Mouse (Mus musculus) CD4-positive, CD25-positive, alpha-beta regulatory T cell, adult 2 months (primary cell): Measurements from ENCODE around the gene Scn4a.
"Not testable (repeated sequence)": the region's sequence is repeated elsewhere in the genome, so short reads cannot be mapped to it uniquely, and the experiment has no call there.

Source experiments
- DNase-seq: peaks from one replicate; pipeline ENCODE4 v3.0.0-alpha.2; 2012; ENCODE audit warnings: low read depth, low spot score

Scn4a gene

DNA sequence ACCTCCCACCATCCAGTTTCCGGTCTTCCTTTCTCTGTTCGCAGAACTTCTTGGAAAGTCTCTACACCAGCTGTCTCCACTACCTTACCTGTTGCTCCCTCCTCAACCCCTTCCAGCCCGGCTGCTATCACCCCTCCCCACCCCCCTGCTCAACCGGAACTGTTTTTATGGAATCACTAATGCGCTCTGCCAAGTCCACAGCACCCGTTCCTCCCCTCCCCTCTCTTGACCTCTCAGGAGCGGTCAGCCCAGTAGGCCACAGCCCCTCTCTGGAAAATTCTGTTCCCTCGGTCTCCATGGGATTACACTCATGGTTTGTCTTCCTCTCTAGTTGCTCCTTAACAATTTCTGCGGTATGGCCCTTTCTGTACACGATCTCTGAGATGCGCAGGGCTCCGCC, at the start of gene Scn4a:
Scn4a (minus strand) TSS at position 101 of the 400 bp plus-strand sequence.
- DNase-seq, result no peak

DNA sequence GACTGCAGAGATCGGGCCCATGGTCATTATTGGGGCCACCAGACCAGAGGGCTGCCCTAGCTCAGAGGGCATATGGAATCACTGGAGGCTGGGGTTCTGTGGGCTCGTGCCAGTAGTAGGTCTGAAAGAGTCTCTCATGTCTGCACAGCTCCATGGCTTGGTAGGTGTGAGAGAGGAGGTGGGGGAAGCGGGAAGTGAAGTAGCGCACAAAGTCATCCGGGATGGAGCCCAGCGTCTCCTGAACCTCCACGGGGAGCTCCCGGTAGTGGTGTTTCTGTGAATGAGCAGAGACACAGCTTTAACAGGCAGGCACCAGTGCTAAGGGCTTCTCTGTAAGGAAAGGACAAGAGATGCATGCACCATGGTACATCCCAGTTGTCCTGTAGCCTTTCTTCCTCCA, 45.4 kb upstream of the Scn4a start:
- no peak for DNase-seq

DNA sequence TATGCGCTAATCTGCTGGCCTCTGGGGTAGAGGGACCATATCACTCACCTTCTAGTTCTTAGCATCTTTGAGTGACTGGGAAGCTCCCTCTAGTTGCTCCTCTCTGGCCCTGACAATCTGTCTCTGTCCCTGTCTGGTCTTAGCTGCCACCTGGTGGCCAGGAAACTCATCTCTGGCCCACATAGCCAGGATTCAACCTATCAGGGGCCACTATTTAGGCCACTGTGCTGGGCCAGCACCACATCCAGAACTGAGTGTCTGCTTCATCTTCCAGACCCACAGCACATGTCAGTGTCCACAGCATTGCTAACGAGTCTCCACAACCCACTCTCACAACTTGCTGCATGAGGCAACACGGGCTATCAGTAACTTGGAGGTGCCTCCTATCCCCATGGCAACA, 44.6 kb upstream of the Scn4a start:
- peak; percentile 42 for DNase-seq

DNA sequence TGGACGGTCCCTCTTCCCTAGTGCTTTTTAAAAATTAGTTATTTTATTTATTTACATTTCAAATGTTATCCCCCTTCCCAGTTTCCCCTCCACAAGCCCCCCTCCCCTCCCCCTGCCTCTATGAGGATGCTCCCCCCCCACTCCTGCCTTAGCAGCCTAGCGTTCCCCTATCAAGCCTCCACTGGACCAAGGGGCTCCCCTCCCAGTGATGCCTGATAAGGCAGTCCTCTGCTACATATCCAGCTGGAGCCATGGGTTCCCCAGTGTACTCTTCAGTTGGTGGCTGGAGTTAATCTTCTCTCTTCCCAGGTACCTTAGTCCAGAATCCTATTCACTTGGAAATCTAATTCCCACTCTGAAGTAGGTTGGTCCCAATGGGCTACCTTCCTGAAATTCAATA, 41.0 kb upstream of the Scn4a start:
- DNase-seq, result not testable (repeated sequence)

DNA sequence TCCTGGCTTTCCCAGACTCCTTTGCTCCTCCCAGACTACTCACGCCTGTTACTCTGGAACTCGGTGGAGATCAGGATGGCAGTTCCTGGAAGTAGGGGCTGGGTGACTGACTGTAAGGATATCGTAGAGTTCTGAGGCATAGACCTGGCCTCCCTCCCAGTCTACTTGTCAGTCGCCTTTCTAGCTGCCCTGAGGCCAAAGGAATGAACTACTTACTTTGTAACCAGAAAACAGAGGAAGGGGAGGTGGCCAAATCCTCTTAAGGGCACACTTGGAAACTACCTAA, 40.2 kb upstream of the Scn4a start:
- no peak for DNase-seq

DNA sequence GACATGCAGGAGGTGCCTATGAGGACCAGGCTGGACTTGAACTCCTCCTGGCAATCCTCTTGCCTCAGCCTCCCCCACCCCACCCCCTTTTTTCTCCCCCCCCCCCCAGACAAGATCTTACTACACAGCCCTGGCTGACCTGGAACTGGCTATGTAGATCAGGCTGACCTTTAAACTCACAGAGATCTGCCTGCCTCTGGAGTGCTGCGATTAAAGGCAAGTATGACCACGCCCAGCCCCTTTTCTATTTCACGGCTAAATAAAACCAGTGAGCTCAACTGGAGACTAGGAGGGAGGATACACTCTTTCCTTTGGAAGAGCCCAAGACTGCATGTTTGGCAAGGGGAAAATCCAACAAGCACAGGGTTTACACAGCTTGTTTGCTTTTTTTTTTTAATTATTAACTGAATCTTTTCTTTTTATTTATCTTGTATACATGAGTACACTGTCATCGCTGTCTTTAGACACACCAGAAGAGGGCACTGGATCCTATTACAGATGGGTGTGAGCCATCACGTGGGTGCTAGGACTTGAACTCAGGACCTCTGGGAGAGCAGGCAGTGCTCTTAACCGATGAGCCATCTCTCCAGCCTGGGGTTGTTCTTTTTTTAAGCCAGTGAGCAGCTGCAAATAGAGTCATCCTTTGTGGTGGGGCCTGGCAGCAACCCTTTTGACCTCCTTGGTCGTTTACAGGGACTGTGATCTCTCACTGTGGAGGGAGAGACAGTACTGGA, 39.7 kb upstream of the Scn4a start:
- no peak for DNase-seq

DNA sequence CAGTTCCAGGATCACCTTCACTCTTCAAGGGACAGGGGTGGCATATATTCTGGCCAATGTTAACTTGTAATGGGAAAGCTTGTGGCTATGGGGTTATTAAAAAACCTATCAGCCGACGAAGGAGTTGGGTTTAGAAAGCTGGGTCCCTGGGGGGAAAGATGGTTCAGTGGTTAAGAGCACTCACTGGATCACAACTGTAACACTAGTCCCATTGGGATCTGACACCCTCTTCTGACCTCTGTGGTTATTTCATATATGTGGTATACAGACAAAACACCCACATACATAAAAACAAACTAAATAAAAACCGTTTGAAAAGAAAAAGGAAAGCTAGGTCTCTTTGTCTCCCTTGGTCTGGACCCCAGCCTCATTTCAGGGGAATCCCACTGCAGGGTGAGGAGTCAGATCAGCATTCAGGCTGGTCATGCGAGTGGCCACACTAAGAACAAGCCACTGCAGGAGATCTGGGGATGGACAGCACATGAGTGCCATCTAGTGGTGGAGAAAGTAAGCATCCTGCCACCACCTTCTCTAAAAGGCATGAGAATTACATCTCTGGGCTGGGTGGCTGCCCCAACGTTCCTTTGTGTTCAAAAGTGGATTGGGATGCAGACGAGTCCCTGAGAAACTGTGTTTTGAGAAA, 38.6 kb upstream of the Scn4a start:
- DNase-seq, result peak; percentile 89

DNA sequence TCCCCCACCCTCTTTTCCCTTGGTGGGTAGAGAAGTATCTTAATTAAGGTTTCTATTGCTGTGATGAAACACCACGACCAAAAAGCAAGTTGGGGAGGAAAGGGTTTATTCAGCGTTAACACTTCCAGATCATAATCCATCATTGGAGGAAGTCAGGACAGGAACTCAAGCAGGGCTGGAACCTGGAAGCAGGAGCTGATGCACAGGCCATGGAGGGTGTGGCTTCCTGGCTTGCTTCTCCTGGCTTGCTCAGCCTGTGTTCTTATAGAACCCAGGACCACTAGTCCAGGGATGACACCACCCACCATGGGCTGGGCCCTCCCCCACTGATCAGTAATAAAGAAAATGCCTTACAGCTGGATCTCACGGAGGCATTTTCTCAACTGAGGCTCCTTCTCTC, 37.7 kb upstream of the Scn4a start:
- no peak for DNase-seq

DNA sequence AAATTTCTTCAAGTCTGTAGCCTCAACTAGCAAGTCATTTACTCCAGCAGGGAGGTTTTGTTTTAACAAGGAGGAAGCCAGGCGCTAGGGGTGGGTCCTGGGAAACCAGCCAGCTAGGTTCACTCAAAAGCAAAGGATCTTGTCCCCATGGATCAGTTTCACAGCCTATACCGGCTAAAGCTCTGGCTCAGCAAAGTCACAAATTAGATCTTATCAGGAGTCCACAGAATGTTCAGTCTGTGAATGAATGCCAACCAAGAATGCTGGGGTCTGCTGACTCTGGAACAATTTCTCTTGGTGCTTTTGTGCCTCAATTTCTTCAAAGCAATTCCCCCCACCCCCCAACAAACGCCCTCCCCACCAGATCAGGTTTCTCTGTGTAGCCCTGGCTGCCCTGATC, 36.5 kb upstream of the Scn4a start:
- DNase-seq, result no peak

DNA sequence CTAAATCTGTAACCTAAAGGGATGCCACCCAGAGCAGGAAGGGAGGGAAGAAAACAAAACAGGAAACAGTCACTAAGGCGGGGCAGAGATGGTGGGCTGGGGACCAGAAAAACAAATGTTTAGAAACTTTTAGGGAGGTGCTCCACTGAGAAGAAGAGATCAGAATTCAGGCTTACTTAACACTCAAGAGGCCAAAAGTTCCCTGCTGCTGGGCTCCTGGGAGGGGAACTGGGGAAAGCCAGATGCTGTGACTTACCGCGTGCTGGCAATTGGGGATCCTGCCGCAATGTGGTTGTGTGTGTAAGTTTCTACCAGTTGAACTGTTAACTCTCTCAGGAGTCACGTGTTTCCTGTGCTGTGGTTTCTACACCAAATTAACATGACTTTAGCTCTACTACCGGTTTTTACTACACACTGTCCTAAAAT, 34.7 kb upstream of the Scn4a start, which contains the start of gene Icam2:
Icam2 (minus strand) TSS at position 285 of the 426 bp plus-strand sequence.
- DNase-seq, result peak; percentile 86

DNA sequence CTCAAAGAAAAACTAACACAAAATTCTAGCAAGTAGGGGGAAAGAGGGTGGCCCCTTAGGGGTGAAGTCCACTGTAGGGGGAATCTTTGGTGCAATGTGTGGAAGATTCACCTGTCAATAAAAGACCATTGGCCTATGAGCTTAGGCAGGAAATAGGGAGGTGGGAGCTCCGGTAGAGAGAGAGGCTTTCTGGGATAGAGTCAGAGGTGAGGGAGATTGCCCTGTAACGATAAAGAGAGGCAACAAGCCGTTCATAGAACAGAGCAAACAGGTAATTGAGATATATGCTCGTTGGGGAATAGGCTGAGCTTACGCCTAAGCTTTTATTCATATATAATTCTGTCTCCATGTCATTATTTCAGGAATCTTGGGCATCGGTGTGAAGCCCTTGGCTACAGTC, 33.9 kb upstream of the Scn4a start:
- DNase-seq, result peak; percentile 73

DNA sequence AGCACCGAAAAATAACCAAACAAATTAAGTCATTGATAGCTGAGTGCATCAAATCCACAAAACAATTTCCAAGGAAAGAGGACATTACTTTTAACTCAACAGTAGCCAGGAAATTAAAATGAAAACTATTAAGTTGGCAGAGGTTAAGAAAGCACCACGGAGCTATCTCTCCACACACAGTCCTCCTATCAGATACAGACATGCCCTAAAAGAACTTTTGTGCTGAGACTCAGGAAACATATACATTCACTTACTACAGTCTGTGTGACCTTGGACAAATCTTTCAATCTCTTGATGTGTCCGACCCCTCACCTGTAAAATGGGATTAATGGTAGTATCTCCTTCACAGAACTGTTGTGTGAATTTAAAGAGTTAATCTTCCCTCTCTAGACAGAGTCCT, 33.3 kb upstream of the Scn4a start:
- no peak for DNase-seq

DNA sequence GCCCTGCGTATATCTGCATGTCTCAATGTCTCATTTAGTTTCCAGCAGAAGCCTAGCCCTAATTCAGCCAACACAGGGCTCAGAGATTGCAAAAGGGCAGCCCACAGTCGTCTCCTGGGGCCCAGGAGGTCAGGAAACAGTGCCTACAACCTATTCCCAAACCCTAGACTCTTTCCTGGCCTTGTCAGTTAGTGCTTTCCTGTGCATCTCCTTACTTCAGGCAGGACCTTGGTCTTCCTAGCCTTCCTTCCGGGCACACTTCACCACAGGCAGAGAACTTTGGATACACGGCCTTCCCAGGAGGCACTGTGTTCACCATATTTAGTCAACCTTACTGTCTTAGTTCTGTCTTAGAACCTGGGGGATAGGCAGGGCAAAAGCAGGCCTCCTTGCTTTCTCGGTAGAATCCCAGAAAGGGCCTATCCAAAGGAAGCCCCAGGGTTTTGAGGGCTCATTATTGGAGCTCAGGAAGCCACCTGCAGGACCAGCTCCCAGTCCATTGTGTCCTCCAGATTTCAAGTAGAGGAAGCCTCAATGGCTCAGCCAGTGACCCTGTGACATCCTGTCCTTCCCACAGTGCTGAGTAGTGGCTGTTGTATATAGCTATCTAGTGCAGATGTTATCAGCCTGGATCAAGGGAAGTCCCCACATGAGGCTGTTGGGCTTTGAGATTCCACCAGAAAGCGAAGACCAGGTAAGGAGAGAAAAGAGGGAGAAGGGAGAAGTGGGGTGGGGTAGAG, 30.1 kb upstream of the Scn4a start:
- no peak for DNase-seq

DNA sequence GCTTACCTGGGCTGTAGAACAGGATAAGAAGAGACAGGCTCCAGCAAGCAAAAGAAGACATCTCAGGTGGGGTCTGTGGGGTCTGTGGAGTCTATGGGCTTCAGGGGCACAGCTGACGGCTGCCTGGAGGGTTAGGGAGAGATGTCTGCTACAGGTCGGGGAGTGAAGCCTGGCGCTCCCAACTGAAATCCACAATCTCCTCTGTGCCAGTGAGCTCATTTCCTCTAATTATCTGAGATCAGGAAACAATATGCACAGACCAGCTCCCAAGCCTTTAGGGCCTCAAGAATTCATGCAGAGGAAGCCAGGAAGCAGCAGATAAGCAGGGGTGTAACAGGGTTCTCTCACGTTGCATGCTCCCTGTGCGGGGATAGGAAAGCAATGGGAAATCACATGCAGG, 29.3 kb upstream of the Scn4a start:
- DNase-seq, result no peak

DNA sequence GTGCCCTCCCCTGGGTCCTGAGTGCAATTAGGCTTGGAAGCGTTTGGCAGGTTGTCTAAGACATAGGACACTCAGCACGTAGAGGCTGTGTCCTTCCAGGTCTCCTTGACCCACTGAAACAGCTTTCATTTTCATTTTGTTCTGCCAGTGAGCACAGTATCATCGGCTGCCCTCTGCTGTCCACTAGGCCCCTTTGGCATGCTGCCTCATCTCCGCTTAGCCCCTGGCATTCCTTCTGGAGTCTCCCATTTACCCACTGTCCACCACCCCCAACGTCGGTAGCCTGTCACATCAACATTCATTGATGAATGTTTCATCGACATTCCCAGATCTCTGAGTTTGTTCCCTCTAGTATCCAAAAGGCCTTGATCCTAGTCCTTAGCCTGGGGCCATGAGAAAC, 28.8 kb upstream of the Scn4a start:
- DNase-seq, result no peak

DNA sequence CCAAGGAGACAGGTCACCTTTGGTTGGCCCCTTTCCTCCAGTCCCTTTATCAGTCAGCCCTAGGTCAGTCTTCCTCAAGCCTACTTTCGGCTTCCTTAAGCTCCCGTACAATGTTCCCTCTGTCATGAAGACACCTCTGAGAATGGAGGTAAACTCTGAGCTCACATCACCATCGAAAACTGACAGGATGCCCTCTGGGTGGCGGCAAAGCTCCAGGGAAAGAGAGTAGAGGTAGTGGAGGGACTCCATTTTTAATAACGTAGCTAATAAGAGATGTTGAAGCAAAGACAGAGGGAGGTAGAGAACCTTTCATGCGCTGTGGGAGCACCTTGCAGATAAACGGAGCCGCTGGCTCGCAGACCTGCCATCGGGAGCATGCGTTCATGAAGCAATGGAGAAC, 27.9 kb upstream of the Scn4a start:
- no peak for DNase-seq

DNA sequence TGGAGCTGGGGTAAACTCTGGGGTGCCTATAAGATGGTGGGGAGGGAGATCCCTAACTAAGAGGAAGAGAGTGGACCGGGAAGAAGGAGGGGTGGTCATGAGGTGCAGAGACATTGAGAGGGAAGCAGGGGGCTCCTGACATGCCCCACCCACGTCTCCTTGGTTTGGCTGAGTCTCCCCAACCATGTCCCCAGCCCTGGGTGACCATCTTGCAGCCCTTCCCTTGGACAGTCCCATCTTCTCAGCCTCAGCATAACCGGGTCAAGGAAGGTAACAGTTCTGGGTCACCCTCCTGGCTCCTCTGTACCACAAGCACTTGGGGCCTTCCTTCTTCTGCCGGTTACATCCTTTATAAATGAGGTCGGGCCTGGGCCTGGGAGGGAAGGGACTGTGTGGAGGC, 21.9 kb upstream of the Scn4a start:
- DNase-seq, result no peak

DNA sequence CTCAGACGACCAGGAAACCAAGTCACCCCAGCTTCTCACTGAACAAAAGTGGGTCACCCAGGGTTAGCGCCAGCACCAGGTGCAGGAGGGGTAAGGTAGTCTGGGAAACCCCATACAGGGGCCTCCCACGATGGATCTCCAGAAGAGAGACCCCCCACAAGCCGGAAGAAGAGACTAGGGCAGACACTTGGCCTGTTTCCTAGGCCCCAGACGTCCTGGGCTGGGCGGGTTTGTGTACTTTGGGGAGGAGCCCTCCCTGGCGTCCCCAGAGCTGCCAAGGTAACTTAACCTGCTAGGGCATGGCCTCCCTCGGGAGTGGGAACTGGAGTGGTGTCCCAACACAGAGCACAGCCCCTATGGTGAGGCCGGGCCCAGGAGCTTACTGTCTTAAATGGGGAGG, 21.5 kb upstream of the Scn4a start:
- DNase-seq, result no peak

DNA sequence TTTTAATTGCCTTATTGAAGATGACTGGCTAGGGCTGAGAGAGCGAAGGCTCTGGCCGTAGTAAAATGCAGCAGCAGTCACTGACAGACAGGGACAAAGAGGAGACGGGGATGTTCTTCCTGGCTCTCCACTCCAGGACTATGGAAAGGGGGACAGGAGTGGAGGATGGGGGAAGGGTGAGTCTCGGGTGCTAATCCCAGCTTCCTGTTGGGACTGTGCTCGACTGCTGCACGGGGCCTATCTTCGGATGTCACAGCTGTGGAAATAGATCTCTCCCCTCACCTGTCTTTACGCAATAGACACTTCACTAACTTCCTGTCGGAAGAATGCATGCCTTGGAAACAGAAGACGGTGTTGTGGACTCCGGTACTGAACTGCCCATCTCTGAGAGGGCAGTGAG, 20.9 kb upstream of the Scn4a start:
- no peak for DNase-seq

DNA sequence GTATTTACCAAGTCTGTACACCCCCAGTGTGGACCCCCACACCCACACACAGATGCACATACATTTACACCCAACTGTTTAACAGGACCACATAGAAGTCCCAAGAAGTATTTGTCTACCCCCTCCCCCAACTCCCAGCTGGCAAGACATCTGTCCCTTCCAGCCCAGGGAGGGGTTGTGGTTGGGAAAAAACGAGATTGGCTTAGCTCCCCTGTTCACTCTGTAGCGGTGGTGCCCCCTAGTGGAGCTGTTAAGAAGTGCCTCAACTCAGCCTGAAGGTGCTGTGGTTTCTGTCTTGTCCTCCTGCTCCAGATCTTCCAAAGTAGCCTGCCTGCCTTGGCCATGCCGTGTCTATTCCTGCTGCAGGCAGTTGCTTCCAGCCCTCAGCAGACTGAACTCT, 13.2 kb upstream of the Scn4a start:
- peak; percentile 83 for DNase-seq

DNA sequence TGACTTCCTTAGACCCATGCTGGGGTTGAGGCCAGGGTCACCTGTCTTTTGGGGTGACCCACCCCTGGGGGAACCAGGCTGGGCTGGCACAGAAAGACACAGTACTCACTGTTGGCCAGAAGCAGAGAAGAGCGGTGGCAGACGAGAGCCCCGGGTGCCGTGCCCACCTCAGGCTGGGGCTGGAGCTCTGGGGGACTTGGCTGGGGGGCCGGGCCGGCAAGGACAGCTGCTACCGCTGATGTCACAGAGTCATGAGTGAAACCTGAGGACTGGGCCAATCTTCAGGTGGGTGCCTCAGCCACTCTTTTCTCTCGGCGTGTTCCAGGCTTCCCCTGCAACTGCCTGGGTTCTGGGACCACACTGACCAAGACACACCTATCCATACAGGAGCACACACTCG, 12.3 kb upstream of the Scn4a start, which contains the start of gene Prr29:
Prr29 (plus strand) TSS at position 107 of the 400 bp plus-strand sequence.
- no peak for DNase-seq

DNA sequence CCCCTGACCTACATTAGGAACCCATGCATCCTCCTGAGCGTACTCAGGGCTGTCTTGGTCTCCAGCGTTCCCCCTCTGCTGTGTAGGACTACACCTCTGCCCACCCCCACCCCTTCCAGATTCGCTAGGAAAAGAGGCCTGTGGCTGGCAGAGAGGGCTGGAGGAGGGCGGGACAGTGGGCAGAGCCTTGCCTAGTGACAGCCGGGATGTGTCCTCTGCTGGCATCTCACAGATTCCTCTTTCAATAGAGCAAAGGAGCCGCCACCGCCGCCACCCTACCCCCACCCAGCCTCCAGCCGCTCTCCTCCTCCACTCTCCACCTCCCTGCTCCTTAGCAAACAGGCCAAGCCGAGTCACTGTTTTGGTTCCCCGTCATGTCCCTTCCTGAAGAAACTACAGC, 11.6 kb upstream of the Scn4a start:
- DNase-seq, result no peak

DNA sequence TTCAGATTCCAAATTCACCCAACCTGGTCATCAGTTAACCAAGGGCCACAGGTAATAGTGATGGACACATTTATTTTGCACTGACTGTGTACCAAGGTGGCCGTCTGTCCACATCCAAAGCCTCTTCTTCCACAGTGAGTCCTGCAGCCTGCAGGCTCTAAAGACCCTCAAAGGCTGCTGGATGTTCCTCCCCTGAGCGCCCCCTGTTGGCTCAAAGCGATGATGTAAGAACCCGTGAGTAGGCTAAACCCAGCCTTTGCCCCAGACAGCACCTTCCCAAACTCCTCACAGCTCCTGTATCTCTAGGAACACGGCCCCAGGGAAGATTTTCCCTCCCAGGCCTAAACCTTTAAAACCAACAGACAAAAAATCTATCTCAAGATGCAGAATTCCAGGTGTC, 6.3 kb upstream of the Scn4a start:
- peak; percentile 63 for DNase-seq
